Mouse (Mus musculus) layer of hippocampus, adult 2 months (tissue): ENCODE data around the gene Hist1h3e. TPM values are rescaled to one million over a fixed set of nuclear protein-coding genes. Genes with fewer than 3 reads are reported as not detected.
A peak's percentile ranks its signal among the peaks of the same experiment; 100 is the strongest.
"Not testable (repeated sequence)": the region's sequence is repeated elsewhere in the genome, so short reads cannot be mapped to it uniquely, and the experiment has no call there.

Experiments
- DNase-seq, 2 experiments: peaks; one replicate each; pipeline ENCODE4 v3.0.0; 2022; ENCODE audit warnings: low spot score in 2 of 2
- H3K27ac ChIP-seq: fragments of 200-600 bp; 2 replicates; pipeline ENCODE4 v1.8.1; 2022
- H3K4me3 ChIP-seq: fragments of 200-600 bp; 2 replicates; pipeline ENCODE4 v1.8.1; 2022; ENCODE audit warnings: mild to moderate bottlenecking
- CTCF ChIP-seq: fragments of 200-600 bp; conservative IDR thresholded peaks from 2 replicates; pipeline ENCODE4 v1.8.1; 2022; ENCODE audit warnings: antibody characterized with exemption, mild to moderate bottlenecking, moderate library complexity
- total RNA-seq, 2 experiments: library from RNA; stranded (reverse); gene quantifications; 2 replicates each; pipeline ENCODE4 v1.2.3; 2021

The Hist1h3e gene
- total RNA-seq, 2 experiments from 2014 or later = 45.3 to 54.6 TPM

- no peak overlapping the region for H3K27ac ChIP-seq
- no peak overlapping the region for H3K4me3 ChIP-seq
Measured at GRCm38 (mm10) chr13:23564482-23564881, 2.3 kb upstream of the Hist1h3e start.

GRCm38 (mm10) chr13:23562699-23563462 is 712 bp upstream of the Hist1h3e start:
- Histone ChIP-seq H3K4me3 (peak overlapping the region; percentile 73), H3K27ac (peak overlapping the region; percentile 97)
- no peak for DNase-seq
- TF ChIP-seq CTCF = peak; percentile 81

More at GRCm38 (mm10) chr13:23564482-23564881, 2.3 kb upstream of the Hist1h3e start:
- no peak for TF ChIP-seq CTCF
- DNase-seq = no peak

- Histone ChIP-seq H3K4me3 (peak overlapping the region; percentile 73), H3K27ac (peak overlapping the region; percentile 97)
- not testable (repeated sequence) for DNase-seq
Measured at GRCm38 (mm10) chr13:23561531-23561882, 662 bp downstream of the Hist1h3e start.

GRCm38 (mm10) chr13:23560699-23561098 is 1.5 kb downstream of the Hist1h3e start:
- not testable (repeated sequence) for H3K27ac ChIP-seq, DNase-seq

GRCm38 (mm10) chr13:23556906-23557305 is 5.3 kb downstream of the Hist1h3e start:
- Histone ChIP-seq H3K27ac (peak overlapping the region; percentile 78; the same call in 1 of the 2 replicates), H3K4me3 (no peak overlapping the region)
- no peak for TF ChIP-seq CTCF
- DNase-seq = no peak

More at GRCm38 (mm10) chr13:23560699-23561098, 1.5 kb downstream of the Hist1h3e start:
- H3K4me3 ChIP-seq = not testable (repeated sequence)

GRCm38 (mm10) chr13:23555839-23556416 is 6.2 kb downstream of the Hist1h3e start:
- peak; percentile 66 to 85 for DNase-seq
- TF ChIP-seq CTCF = no peak
- Histone ChIP-seq H3K27ac (peak overlapping the region; percentile 78), H3K4me3 (peak overlapping the region; percentile 62)

- DNase-seq = peak; percentile 75 to 82
- no peak for TF ChIP-seq CTCF
- peak overlapping the region; percentile 78 for H3K27ac ChIP-seq
- peak overlapping the region; percentile 62 for H3K4me3 ChIP-seq
Measured at GRCm38 (mm10) chr13:23554925-23555838, 7.0 kb downstream of the Hist1h3e start.

- H3K4me3 ChIP-seq = peak overlapping the region; percentile 62
- H3K27ac ChIP-seq = peak overlapping the region; percentile 78
- no peak for TF ChIP-seq CTCF
- no peak for DNase-seq
Measured at GRCm38 (mm10) chr13:23554393-23554792, 7.8 kb downstream of the Hist1h3e start.

GRCm38 (mm10) chr13:23552962-23553361 is 9.2 kb downstream of the Hist1h3e start, which contains the start of gene Hist1h1d:
Gene Hist1h1d, plus strand, starts transcription at chr13:23553262.
- H3K27ac ChIP-seq = peak within 1 kb of the TSS; percentile 78; the same call in 1 of the 2 replicates
- DNase-seq = no peak
- no peak within 1 kb of the TSS for H3K4me3 ChIP-seq
- TF ChIP-seq CTCF = no peak

GRCm38 (mm10) chr13:23551931-23552914 is 9.9 kb downstream of the Hist1h3e start:
- peak overlapping the region; percentile 58 for H3K4me3 ChIP-seq
- no peak for TF ChIP-seq CTCF
- DNase-seq = no peak
- H3K27ac ChIP-seq = no peak overlapping the region; the same call in 1 of the 2 replicates

- peak; percentile 68 for TF ChIP-seq CTCF
- peak; percentile 88 to 94 for DNase-seq
- Histone ChIP-seq H3K27ac (peak within 1 kb of the TSS; percentile 85), H3K4me3 (peak within 1 kb of the TSS; percentile 58)
Measured at GRCm38 (mm10) chr13:23551146-23551834, 10.9 kb downstream of the Hist1h3e start, which contains the start of gene Hist1h4f. Gene Hist1h4f, minus strand, starts transcription at chr13:23551648.
